Mouse (Mus musculus): ENCODE data around the gene Evc2. TPM values are rescaled to one million over a fixed set of nuclear protein-coding genes. Genes with fewer than 3 reads are reported as not detected.
A peak's percentile ranks its signal among the peaks of the same experiment; 100 is the strongest.

Gene Evc2
- polyA plus RNA-seq, 1 experiment from 2014 or later, result 16.3 TPM

DNA sequence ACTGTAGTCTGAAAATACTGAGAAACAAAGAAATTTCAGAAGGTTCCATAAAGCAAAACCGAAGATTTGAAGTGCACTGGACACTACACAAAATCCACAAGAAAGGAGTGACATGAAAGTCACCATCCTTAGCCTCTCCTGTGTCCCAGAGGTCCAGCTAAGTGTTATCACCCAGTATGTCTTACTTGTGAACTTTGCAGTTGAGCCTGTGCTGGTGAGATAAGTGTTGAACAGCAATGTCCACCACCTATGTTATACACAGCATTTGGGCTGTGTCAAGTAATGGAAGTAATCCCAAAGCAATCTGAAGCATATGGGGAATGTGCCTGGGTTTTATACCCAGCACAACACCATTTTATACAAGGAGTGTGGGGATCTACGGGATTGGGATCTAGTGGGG lies 118.3 kb downstream of the Evc2 start:
- H3K9me3 ChIP-seq (replicated peaks; ENCODE audit: low read length), result no peaks in the 10 kb centered on the region
- no peaks in the 10 kb centered on the region for H3K4me1 ChIP-seq (replicated peaks; ENCODE audit: insufficient read depth, low read length)
- TF ChIP-seq CTCF (IDR thresholded peaks at IDR 0.05; ENCODE audit: low read depth), result no peak
- no peak overlapping the region for H3K9ac ChIP-seq (ENCODE audit: low read depth, low read length)
- H3K4me2 ChIP-seq (ENCODE audit: low read length), result no peak overlapping the region
- WGBS, result 69% methylated on average over 2 of the region's 2 CpGs
- no peak overlapping the region for H3K27ac ChIP-seq
- no peak overlapping the region for H3K4me3 ChIP-seq (replicated peaks; ENCODE audit: low read depth, low read length)
- no peaks in the 10 kb centered on the region for H3K36me3 ChIP-seq (ENCODE audit: insufficient read depth, low read length)
- H3K27me3 ChIP-seq (ENCODE audit: insufficient read depth, low read length), result no peaks in the 10 kb centered on the region
- ATAC-seq (replicated peaks; ENCODE audit: low FRiP score, low read depth), result no peak
- no peak for DNase-seq (ENCODE audit: low spot score)

DNA sequence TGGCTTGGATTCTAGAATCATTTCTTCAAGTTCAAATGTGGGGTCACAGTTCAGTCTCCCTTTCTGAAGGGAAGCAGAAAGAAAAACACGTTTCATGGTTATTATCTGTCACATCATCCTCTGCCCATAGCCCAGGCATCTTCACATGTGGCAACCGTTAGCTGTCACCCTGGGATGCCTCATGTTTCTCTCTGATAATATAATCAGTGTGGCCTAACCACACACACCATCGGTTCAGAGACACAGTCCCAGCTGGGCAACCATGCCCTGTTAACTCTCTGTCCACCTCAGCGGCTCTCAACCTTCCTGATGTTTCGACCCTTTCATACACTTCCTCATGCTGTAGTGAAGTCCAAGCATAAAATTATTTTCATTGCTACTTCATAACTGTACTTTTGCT lies 118.9 kb downstream of the Evc2 start:
- Histone ChIP-seq H3K9ac (ENCODE audit: low read depth, low read length) (no peak overlapping the region), H3K9me3 (replicated peaks; ENCODE audit: low read length) (no peaks in the 10 kb centered on the region), H3K4me1 (replicated peaks; ENCODE audit: insufficient read depth, low read length) (no peaks in the 10 kb centered on the region), H3K4me2 (ENCODE audit: low read length) (no peak overlapping the region), H3K27ac (no peak overlapping the region), H3K4me3 (replicated peaks; ENCODE audit: low read depth, low read length) (no peak overlapping the region), H3K27me3 (ENCODE audit: insufficient read depth, low read length) (no peaks in the 10 kb centered on the region), H3K36me3 (ENCODE audit: insufficient read depth, low read length) (no peaks in the 10 kb centered on the region)
- TF ChIP-seq CTCF (IDR thresholded peaks at IDR 0.05; ENCODE audit: low read depth), result no peak
- no peak for ATAC-seq (replicated peaks; ENCODE audit: low FRiP score, low read depth)
- 62% methylated on average over 5 of the region's 5 CpGs for WGBS
- DNase-seq (ENCODE audit: low spot score), result no peak

DNA sequence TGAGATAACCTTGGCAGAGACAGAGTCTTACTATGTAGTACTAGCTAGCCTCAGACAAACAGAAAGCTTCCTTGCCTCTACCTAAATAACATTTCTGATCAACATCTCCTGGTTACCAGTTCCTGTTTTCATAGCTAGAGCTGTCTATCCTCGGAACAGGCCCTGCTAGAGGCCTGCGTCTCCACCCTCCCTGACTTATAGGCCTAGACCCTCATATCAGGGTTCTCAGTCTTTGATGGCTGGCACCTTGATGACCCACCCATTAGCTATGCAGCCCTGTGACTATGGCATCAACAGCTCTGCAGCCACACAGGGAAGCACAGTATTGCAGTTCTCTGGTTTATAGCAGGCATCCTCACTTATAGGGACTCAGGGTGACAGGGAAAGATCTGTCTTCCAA lies 119.5 kb downstream of the Evc2 start:
- no peaks in the 10 kb centered on the region for H3K36me3 ChIP-seq (ENCODE audit: insufficient read depth, low read length)
- H3K9me3 ChIP-seq (replicated peaks; ENCODE audit: low read length), result no peaks in the 10 kb centered on the region
- DNase-seq (ENCODE audit: low spot score) (no peak), ATAC-seq (replicated peaks; ENCODE audit: low FRiP score, low read depth) (no peak)
- H3K27ac ChIP-seq, result no peak overlapping the region
- H3K4me3 ChIP-seq (replicated peaks; ENCODE audit: low read depth, low read length), result no peak overlapping the region
- WGBS, result 84% methylated on average over 2 of the region's 2 CpGs
- no peak overlapping the region for H3K9ac ChIP-seq (ENCODE audit: low read depth, low read length)
- TF ChIP-seq CTCF (IDR thresholded peaks at IDR 0.05; ENCODE audit: low read depth), result no peak
- H3K4me1 ChIP-seq (replicated peaks; ENCODE audit: insufficient read depth, low read length), result no peaks in the 10 kb centered on the region
- no peaks in the 10 kb centered on the region for H3K27me3 ChIP-seq (ENCODE audit: insufficient read depth, low read length)
- no peak overlapping the region for H3K4me2 ChIP-seq (ENCODE audit: low read length)

DNA sequence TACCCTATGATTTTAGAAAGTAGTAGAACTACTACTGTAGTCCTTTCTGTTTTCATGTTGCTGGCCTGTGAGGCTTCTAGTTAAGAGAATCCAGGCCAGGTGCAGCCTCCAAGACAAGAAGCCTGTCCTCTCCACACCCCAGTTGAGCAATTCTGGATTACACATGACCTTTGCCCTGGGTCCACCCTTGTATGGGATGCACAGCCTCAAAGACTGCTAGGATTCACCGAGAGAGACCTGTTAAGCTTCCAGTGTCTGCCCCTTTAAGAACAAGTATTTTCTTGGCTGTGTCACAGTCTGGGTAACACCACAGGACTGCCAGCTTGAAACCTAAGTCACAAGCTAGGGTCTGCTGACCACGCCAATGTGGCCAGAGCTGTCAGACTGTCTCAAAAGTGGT lies 119.9 kb downstream of the Evc2 start:
- DNase-seq (ENCODE audit: low spot score), result peak; percentile 8
- Histone ChIP-seq H3K27me3 (ENCODE audit: insufficient read depth, low read length) (no peaks in the 10 kb centered on the region), H3K9ac (ENCODE audit: low read depth, low read length) (no peak overlapping the region), H3K4me2 (ENCODE audit: low read length) (no peak overlapping the region), H3K27ac (no peak overlapping the region), H3K4me3 (replicated peaks; ENCODE audit: low read depth, low read length) (no peak overlapping the region), H3K4me1 (replicated peaks; ENCODE audit: insufficient read depth, low read length) (no peaks in the 10 kb centered on the region), H3K36me3 (ENCODE audit: insufficient read depth, low read length) (no peaks in the 10 kb centered on the region), H3K9me3 (replicated peaks; ENCODE audit: low read length) (no peaks in the 10 kb centered on the region)
- WGBS, result 49% methylated on average over 2 of the region's 2 CpGs
- no peak for ATAC-seq (replicated peaks; ENCODE audit: low FRiP score, low read depth)
- TF ChIP-seq CTCF (IDR thresholded peaks at IDR 0.05; ENCODE audit: low read depth), result no peak

DNA sequence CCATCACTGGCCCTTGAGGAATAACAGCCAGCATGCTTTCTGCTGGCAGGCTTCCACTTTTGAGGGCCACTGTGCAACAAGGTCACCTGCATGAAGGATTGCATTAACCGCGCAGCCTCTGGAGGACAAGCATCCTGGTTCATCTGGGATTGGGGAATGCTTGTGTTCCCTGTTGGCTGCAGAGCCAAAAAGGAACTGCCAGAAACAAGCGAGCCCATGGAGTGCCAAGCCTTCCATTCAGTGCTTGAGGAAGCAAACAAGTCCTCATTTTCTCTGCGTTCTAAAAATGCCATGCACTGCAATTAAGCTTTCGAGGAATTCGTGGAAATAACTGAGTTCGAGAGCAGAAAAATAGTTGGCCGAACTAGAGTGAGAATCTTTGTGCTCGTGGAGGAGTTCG lies 127.2 kb downstream of the Evc2 start:
- Histone ChIP-seq H3K4me2 (ENCODE audit: low read length) (no peak overlapping the region), H3K4me3 (replicated peaks; ENCODE audit: low read depth, low read length) (no peak overlapping the region), H3K4me1 (replicated peaks; ENCODE audit: insufficient read depth, low read length) (no peaks in the 10 kb centered on the region), H3K9me3 (replicated peaks; ENCODE audit: low read length) (no peaks in the 10 kb centered on the region), H3K9ac (ENCODE audit: low read depth, low read length) (no peak overlapping the region), H3K36me3 (ENCODE audit: insufficient read depth, low read length) (no peaks in the 10 kb centered on the region), H3K27ac (no peak overlapping the region), H3K27me3 (ENCODE audit: insufficient read depth, low read length) (no peaks in the 10 kb centered on the region)
- ATAC-seq (replicated peaks; ENCODE audit: low FRiP score, low read depth) (no peak), DNase-seq (ENCODE audit: low spot score) (no peak)
- TF ChIP-seq CTCF (IDR thresholded peaks at IDR 0.05; ENCODE audit: low read depth), result no peak
- WGBS, result 90% methylated on average over 10 of the region's 10 CpGs

DNA sequence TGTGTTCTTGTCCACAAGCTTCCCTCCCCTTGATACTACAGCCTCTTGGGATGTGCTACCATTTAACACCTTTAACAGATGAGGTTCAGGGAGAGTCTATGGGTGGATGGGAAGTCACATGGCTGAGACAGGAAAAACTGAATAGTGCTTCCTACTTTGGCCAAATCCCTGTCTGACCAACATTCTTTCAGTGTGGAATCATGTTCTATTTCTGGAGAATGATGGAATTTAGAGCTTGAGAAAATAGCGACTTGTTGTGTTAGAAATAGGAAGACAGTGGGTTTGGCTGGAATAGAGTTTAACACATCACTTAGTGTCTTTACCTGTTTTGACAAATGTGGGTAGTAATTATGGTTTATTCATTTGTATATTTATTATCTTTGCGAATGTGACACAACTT lies 129.3 kb downstream of the Evc2 start:
- no peak for TF ChIP-seq CTCF (IDR thresholded peaks at IDR 0.05; ENCODE audit: low read depth)
- H3K27me3 ChIP-seq (ENCODE audit: insufficient read depth, low read length), result no peaks in the 10 kb centered on the region
- H3K4me1 ChIP-seq (replicated peaks; ENCODE audit: insufficient read depth, low read length), result no peaks in the 10 kb centered on the region
- no peak for DNase-seq (ENCODE audit: low spot score)
- no peak overlapping the region for H3K27ac ChIP-seq
- no peak overlapping the region for H3K4me3 ChIP-seq (replicated peaks; ENCODE audit: low read depth, low read length)
- 77% methylated on average over 2 of the region's 2 CpGs for WGBS
- no peak overlapping the region for H3K9ac ChIP-seq (ENCODE audit: low read depth, low read length)
- ATAC-seq (replicated peaks; ENCODE audit: low FRiP score, low read depth), result no peak
- H3K9me3 ChIP-seq (replicated peaks; ENCODE audit: low read length), result no peaks in the 10 kb centered on the region
- H3K36me3 ChIP-seq (ENCODE audit: insufficient read depth, low read length), result no peaks in the 10 kb centered on the region
- H3K4me2 ChIP-seq (ENCODE audit: low read length), result no peak overlapping the region

DNA sequence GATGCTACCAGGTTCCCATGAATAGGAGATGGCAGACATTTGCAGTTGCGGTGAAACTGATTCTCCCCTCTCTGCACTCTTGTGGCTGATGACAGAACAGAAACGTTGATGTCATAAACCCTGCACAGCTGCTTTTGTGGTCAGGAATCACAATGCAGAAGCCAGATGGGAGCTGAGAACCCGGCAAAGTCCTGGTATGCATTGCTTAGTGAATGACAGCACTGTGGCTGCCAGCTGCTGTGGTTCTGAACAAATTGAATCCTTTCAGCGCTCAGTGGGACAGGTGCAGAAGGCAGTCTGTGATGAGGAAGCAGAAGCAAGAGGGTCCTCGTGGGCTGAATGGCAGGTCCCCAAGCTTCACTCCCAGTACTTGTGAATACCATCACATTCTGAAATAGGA lies 130.7 kb downstream of the Evc2 start:
- H3K27me3 ChIP-seq (ENCODE audit: insufficient read depth, low read length), result no peaks in the 10 kb centered on the region
- no peaks in the 10 kb centered on the region for H3K9me3 ChIP-seq (replicated peaks; ENCODE audit: low read length)
- H3K4me3 ChIP-seq (replicated peaks; ENCODE audit: low read depth, low read length), result no peak overlapping the region
- ATAC-seq (replicated peaks; ENCODE audit: low FRiP score, low read depth) (no peak), DNase-seq (ENCODE audit: low spot score) (no peak)
- no peak overlapping the region for H3K27ac ChIP-seq
- no peak for TF ChIP-seq CTCF (IDR thresholded peaks at IDR 0.05; ENCODE audit: low read depth)
- H3K9ac ChIP-seq (ENCODE audit: low read depth, low read length), result no peak overlapping the region
- no peaks in the 10 kb centered on the region for H3K4me1 ChIP-seq (replicated peaks; ENCODE audit: insufficient read depth, low read length)
- no peak overlapping the region for H3K4me2 ChIP-seq (ENCODE audit: low read length)
- no peaks in the 10 kb centered on the region for H3K36me3 ChIP-seq (ENCODE audit: insufficient read depth, low read length)
- 69% methylated on average over 5 of the region's 5 CpGs for WGBS

Measured in kidney, postnatal 0 days (tissue).